Mouse (Mus musculus) spleen, adult 18-20 months (tissue): ENCODE measurements at regions not wholly inside any gene's neighbourhood (a gene's known extent, or its start where the extent isn't known, plus 50 kb on each side); places are given as distances from the start of the nearest gene placed in this dataset.
A peak's percentile ranks its signal among the peaks of the same experiment; 100 is the strongest.

Experiments
- DNase-seq, 2 experiments: peaks; one replicate each; pipeline ENCODE4 v3.0.0; 2022; ENCODE audit warnings: mixed read lengths in 2 of 2

DNA sequence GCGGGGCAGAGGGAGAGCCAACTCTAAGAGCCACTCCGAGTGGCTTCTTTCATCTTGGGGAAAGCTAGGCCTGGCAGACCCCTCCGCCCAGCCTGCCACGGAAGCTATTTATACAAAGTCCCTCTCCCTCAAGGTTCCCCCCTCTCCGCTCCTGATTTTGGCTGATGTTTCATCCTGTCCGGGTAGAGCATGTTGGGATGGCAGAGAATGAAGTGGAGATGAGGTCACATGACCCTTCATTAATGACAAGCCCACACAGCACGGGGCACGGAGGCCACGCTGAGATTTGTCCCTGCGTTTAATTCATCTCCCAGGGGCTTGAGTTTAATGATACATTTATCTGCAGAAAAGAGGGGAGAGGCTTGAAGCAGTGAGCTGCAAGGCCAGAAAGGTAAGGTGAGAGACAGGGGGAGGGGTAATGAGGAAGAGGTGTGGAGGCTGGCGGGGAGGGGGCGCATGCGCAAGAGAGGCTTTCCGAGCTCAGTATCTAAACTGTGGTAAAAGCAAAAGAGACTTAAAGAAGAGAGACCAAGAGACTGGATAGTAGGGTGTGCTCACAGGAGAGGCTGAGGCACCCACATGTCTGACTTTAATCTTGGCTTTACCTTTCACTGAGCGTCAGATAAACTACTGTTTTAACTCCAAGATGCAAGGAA is 111.7 kb downstream of the Chst1 start:
- no peak for DNase-seq

DNA sequence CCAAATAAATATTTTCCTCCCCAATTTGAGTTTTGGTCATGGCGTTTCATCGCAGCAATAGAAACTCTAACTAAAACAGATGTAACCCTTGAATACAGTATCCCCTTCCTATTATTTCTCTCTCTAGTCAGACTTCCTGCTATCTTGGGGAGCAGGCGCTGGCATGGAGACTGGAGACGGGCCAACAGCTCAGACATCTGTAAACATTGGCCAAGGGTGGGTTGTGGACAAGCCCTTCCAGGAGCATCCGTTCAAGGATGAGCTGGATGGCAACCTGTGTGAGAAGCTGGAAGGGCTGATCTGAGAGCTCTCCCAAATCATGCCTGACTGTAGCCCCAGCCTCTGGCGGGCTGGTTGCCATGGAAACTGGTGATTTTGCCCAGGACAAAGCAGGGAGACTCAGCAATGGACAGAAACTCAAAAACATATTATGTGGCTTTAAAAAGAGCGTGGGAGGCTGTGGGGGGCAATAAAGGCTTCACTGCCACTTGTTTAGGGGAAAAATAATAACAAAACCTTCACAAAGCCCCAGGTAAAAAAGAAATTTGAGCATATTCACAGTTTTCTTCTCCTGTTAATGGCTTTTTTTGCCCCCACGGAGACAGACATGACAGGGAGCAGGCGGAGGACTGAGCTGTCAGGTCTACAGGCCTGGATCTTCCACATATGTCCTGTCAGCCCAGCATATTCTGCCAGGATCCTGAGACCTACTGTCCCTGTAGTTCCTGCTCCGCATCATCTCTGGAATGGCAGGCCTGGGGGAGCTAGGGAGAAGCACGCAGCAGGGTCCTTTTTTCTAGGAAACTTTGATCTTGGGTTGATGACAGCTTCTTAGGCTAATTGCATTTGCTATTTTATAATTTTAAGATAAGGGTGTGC is 113.0 kb downstream of the Chst1 start:
- DNase-seq = no peak

DNA sequence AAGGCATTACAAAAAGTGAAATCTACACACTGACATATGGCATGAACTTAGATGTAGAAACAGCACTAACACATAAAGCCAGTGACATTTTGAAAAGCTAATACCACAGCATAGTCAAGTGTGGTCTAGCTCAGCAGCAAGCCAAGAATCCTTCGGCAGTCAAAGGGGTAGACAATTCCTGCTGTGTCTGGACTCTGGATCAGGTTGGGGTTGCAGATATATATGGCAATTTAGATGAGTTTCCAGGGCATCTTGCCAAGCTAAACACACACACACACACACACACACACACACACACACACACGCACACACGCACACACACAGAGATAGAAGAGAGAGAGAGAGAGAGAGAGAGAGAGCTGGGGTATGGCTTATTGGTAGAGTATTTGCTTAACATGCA is 118.2 kb downstream of the Chst1 start:
- DNase-seq = no peak

DNA sequence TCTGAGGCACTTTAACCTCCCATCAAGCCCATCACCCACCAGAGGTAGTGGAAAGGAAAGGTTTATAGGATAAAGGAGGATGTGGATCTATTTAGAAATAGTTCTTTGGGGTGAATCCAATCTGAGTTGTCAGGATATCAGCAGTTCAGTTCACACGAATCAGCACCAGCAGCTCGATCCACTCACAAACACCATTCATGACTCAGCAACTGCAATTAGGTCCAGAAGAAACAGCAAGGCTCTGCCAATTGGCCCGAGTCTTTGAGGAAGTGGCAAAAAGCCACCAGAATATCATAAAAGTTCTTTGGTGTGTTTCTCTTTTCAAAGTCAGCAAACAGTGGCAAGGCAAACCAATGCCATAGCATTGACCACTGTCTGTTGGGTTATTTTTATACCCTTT is 122.4 kb downstream of the Chst1 start:
- DNase-seq = no peak

DNA sequence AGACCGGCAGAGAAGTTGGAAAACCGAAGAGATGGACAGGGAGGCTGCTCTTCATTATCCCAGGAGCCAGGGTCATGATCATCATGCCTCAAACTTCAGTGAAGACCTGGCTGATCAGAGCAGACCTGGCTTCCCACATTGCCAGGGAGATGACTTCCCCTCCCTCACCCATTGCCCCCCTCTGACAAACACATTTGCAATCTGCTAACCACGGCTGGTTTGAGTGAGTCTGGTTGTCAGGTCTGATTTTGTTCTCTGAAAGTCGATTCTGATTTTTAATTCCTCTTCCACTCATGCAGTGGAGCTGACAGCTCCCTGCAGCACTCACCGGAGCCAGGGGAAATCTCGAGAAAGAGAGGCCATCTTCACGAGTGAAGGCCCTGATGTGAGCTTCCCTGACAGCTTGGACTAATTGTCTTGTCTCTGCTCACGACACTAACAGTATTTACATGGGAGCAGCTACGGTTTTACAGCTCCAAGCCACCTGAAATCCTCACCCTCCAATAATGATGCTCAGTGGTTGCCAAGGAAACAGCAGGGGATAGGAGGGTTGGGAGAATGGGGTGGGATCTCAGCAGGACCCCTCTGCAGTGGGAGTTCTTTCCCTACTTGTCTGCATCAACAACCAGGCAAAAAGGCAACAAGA is 124.2 kb downstream of the Chst1 start:
- no peak for DNase-seq

DNA sequence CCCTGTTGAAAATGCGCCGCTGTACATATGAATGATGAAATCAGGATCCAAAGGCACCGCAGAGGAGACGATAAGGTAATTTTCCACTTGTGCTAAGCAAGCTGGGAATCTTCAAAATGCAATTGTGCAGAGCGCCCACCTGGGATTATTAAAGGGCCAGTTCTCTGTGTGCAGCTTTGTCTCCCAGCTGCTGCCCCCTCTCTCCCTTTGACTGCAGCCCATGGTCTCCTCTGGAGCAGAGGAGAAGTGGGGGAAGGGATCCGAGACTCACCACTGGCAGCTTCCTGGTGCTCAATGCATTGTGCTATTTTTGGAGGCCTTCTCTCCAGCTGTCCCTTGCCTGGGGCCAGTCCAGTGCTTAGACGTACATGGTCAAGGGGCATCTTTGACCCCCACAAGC is 127.1 kb downstream of the Chst1 start:
- DNase-seq = no peak

DNA sequence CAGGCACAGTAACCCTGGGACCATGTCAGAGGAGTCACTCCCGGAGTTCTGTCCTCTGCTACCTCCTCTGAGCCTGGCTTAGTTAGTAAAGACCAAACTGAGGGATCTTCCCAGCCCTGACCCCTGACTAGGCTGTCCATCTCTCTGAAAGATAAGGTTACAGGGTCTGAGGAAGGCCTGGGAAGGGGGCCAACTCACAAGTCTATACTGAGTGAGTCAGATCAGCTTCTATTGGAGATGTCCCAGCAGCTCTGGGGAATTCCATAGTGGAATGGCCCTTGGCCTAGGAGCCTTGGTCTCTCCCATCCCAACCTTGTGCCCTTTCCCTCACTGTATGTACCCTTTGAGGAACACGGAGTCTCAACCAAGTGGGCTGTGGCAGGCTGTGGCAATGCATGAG is 127.7 kb downstream of the Chst1 start:
- no peak for DNase-seq

DNA sequence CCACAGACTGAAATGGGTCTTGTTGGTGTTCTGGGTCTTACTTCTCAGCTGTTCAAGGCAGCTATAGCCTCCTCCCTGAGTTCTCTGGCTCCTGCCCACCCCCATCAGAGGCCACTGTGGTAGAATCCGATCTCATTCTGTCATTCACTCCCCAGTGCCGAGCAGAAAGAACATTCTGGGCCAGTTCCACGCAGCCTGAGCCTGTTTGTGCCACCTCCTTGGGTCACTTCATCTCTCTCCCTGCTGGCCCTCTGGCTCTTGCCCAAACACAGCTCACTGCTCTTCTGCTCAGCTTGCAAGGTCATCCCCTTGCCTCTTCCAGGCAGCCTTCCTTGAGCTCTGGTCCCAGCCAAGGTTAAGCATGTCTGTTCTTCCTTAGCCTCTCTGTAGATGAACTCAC is 128.9 kb downstream of the Chst1 start:
- no peak for DNase-seq

DNA sequence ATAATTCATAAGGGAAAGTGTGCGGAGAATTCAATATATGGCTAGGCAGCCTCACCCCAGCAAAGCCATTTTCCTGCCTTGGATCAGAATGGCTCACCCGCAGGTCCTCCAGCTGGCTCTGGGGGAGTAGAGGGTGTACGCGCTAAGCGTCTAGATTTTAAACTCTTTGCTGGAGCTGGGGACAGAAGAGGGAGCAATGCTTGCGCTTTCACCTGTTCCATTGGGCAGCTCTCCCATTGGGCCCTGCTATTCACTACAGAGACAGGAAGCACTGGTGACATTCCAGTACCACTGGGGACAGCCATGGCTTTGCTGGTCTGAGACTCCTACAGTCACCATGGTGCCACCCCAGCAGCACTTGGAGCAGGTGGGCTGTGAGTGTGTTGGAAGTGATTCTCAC is 130.9 kb downstream of the Chst1 start:
- no peak for DNase-seq

DNA sequence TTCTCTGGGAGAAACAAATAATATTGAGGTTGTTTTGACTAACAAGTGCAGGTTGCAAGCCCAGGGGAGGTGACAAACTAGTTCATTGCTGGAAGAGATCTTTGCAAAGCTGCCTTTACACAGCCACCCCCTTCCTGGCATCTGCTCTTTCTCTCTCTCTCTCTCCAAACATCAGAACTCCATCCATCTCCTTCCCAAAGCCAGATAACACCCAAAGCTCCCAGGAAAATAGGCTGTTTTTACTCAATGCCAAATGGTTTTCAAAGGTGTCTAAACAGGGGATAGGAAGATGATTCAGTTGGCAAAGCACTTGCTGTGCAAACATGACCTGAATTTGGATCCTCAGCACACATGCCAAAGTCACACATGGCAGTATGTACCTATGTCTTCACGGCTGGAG is 133.9 kb downstream of the Chst1 start:
- no peak for DNase-seq

DNA sequence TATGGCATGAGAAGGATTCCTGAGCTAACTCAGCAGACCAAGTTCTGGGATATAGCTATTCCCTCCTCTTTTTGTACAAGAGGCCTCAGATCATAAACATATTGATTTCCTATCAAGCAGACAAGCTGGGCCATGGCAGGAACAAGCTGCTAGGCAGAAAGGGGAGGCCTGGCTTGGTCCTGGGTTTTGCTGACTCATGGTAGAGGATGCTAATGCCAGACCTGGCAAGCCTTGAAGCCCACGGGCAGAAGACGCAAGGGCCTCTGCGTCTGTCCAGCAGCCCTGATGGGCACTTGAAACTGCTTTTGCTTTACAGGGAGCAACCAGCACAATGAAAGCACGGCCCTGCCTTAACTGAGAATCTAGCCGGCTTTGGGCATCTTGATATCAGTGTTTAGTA is 136.3 kb downstream of the Chst1 start:
- no peak for DNase-seq

DNA sequence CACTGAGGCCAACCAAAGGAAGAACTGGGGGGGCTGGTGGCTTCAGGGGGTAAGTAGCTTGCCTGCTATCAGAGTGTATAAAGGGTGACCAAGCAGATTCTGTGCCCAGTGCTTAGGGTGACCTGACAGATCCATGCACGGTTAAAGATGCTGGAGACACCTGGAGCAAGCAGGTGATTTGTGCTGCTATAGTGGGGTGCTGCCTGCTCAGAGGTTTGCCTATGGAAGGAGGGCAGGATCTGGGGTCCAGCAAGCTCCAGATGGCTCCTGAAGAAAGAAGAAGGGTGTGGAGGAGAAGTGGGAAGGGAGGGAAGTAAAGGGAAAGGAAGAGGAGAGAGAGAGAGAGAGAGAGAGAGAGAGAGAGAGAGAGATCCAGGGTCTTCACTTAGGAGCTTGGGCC is 137.8 kb downstream of the Chst1 start:
- no peak for DNase-seq

DNA sequence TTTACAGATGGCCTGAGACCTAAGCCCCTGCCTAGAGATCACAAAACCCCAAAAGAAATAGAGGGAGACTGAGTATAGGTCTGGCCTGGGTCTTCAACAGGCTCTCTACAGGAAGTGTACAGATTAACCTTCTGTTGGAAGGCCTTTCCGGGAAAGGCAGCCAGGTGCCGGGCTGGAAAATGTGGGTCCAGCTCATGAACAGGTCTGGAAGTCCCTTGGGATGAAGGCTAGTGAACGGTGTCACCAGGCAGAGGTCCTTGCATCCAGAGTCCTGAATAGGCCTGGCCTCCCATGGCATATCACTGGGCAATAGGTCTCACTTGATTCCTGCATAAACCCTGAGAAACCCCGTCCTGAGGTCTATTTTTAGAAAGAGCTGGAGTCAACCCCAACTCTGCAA is 140.1 kb downstream of the Chst1 start:
- no peak for DNase-seq

DNA sequence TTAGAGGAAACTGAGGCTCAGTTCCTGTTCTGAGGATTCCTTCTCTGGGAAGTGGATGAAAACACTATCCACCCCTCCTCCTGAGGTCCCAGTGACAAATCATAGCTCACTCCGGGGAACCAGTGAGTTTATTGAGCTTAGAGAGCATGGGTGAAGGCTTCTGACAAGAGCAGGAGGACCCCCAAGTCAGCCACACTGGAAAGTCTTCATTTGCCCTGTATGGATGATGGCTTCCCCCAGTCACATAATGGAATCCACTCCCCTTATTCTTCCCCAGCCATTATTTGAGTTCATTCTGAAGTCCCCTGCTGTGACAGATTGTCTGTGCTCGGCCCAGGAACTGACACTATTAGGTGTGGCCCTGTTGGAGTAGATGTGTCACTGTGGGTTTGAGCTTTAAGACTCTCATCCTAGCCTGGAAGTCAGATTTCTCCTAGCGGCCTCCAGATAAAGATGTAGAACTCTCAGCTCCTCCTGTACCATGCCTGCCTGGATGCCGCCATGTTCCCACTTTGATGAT is 141.3 kb downstream of the Chst1 start:
- no peak for DNase-seq

DNA sequence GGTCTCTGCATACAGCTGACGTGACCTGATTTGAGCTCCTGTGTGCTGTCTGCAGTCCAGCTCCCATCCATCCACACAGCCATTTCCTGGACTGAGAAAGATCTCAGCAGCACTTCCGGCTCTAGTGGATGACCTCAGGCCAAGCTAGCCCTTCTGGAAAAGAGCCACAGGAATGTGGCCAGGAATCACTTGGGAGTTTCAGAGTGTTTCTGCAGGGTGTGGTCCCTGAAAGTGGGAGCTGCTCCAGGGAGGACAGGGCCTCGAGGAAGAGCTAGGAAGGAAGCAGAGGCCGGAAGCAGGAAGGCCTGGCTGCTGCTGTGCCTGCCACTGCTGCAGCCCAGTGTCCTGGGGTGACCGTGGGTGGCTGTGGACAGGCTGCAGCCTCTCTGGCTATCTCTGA is 142.5 kb downstream of the Chst1 start:
- peak in 1 of 2 experiments; percentile 18 for DNase-seq

DNA sequence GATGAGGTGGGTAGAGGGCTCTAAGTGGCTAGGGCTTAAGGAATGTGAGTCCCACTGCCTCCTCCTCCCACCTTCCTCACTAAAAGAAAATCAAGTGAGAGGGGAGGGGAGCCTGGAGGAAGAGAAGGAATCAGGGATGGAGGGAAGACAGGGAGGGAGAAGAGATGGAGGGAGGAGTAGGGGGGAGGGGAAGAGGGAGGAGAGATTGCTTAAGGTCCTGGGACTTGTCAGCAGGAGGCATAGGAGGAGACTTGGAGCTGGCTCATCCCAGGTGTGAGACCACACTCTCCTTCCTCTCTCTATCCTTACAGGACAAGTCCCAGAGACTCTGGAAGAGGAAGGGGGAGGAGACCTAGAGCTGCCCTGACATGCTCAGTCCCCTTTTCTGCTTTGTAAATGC is 143.2 kb downstream of the Chst1 start:
- DNase-seq = no peak

DNA sequence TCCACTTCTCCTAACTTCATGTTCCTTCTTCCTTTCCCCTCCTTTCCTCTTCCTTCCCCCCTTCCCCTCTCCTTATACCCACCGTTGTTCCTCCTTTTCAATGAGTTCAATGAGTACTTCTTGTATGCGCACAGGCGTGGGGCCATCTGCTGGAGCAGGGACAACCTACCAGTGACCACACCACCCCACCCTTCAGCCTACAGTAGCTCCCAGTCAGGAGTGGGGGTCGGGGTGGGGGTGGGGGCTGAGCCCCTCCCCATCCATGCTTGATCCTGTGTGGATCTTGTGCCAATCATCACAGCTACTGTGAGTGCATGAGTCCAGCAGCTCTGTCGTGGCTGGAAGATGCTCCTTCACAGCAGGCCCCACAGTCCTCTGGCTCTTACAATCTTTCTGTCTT is 143.6 kb downstream of the Chst1 start:
- no peak for DNase-seq

DNA sequence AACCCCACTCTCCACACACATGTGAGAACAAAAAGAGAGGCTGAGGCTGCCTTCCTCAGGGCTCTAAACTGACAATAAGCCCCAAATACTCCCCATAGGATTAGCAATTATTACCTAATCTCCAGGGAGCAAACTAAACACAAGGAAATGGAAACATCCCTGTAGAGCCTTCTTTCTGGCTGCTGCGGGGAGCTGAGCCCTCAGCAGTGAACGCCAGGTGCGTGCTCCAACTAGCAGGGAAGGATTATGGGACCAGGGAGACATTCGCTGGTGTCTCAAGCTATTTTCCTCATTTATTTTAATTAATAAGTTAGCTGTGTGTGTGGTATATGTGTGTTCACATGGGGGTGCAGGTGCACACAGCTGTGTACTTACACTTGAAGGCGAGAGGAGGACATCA is 144.4 kb downstream of the Chst1 start:
- DNase-seq = no peak

DNA sequence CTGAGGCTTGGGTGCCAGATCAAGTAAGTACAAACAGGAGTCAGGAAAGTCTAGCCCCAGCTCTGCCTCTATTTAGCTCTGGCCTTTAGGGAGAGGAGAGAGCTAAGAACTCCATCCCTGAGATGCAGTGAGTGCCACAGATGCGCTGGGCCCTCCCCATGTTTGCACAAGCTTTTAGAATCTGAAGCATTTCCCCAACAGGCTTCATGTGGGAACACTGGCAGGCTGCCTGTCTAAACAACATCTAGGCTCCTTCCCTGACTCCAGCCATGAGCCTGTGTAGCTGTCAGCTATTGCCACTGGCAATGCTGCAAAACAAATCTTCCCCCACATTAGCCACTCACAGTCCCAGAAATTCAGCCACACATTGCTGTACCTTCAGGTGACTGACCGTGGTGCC is 147.9 kb downstream of the Chst1 start:
- no peak for DNase-seq

DNA sequence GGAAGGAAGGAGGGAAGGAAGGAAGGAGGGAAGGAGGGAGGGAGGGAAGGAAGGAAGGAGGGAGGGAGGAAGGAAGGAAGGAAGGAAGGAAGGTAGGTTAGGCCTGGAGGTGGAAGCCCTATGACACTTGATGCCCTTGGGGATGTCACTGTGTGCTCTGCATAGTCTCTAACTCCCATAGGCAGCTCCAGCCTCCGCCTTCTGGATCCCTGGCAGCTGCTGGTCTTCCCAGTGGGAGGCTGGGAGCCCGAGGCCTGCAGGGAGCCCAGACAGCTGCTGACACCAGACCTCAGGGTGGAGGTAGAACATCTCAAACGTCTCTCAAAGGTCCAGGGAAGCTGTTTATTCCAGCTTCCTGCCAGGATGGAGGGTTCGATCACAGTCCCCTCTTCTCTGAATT is 150.6 kb downstream of the Chst1 start:
- no peak for DNase-seq

DNA sequence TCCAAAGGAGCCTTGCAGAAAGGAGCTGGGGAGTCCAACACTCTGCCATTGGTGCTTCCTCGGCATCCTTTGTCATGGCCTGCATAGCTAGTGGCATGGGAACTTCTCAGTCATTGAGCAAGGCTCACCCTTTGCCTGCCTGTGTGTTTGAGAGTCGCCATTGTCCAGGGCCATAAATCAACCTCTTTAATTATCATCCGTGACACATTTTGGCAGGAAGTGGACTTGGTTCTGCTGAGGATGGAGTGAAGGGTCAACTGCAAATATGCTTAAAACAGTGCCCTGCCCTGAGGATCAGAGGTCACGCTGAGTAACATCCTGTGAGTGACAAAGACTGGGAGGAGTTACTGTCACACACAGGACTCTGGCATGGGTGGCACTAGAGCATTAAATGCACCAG is 151.2 kb downstream of the Chst1 start:
- DNase-seq = no peak

DNA sequence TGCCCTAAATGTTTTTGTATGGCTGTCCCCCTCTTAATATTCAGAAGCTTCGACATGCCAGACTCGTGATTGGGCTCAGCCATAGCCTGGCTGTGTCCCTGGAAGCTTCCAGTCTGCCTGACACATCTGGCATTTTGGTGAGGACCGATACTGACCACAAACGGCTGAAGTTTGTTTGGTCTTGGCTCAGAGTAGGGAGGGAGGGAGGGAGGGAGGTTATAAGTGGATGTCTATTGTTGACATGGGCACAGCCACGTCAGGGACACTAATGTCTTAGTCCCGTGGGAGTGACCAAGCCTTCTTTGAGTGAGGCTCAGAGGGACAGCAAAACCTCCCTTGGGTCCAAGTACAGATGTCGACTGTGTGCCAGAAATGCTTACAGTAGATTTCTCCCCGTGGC is 151.7 kb downstream of the Chst1 start:
- DNase-seq = no peak

DNA sequence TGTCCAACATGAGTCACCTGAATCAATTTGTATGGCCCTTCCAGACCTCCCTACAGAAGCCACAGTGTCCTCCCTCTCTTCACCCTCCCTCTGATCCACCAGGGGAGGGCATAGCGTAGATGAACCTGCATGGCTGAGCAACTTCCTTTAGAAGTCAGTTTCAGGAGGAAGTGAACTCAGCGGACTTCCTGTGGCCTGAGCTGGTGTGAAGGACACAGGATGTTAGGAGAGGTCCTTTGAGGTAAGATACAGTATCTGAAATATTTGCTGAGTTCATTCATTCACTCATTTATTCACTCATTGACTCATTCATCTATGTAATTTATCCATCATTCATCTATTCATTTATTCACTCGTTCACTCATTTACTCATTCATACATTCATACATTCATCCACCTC is 152.6 kb downstream of the Chst1 start:
- no peak for DNase-seq

DNA sequence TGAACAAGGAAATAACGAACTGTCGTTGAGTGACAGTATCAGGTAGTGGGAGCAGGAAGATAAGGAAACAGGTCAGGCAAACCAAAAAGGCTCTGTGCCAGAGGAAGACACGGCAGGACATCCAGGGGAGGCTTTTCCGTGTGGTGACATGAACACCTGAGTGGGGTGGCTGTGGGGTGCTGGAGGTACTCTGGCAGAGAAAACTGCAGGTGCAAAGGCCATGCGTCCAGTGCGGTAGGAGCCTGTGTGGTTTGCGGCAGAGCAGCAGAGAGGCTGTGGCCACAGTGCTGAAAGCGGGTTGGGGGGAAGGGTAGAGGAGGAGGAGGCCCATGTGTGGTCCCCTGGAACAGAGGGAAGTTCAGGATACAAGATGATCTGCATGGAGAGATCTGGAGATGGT is 153.3 kb downstream of the Chst1 start:
- DNase-seq = no peak
